Mouse (Mus musculus) neural tube, embryonic 11.5 days (tissue): ENCODE data around the gene Kifc3. TPM values are rescaled to one million over a fixed set of nuclear protein-coding genes. Genes with fewer than 3 reads are reported as not detected.

Source experiments
- ATAC-seq: fragments of 200-750 bp; cut with Nextera tagmentation; 2 replicates; pipeline ENCODE4 v1.8.0; 2017; ENCODE audit warnings: moderate number of reproducible peaks, mild to moderate bottlenecking, moderate TSS enrichment, moderate library complexity; ENCODE audit not compliant: insufficient read depth, low FRiP score, low TSS enrichment
- DNase-seq: peaks from one replicate; pipeline ENCODE4 v3.0.0-alpha.2; 2015; ENCODE audit warnings: low spot score
- H3K27ac ChIP-seq: fragments of 300-500 bp; sonication (generic); 2 replicates; pipeline ENCODE4 v1.5.1; 2014; ENCODE audit warnings: low read depth, mild to moderate bottlenecking, low read length
- H3K27me3 ChIP-seq: fragments of 300-500 bp; sonication (generic); 2 replicates; pipeline ENCODE4 v1.6.1; 2014; ENCODE audit warnings: mild to moderate bottlenecking, low read length, mixed read lengths; ENCODE audit not compliant: control insufficient read depth, insufficient read depth
- H3K36me3 ChIP-seq: fragments of 300-500 bp; sonication (generic); 2 replicates; pipeline ENCODE4 v1.6.1; 2014; ENCODE audit warnings: mild to moderate bottlenecking, low read length, moderate library complexity, mixed read lengths; ENCODE audit not compliant: control insufficient read depth, insufficient read depth
- H3K4me1 ChIP-seq: fragments of 300-500 bp; sonication (generic); 2 replicates; pipeline ENCODE4 v1.6.1; 2014; ENCODE audit warnings: low read length, mixed read lengths; ENCODE audit not compliant: control insufficient read depth, insufficient read depth
- H3K4me2 ChIP-seq: fragments of 300-500 bp; sonication (generic); 2 replicates; pipeline ENCODE4 v1.6.1; 2014; ENCODE audit warnings: low read depth, mild to moderate bottlenecking, moderate library complexity
- H3K4me3 ChIP-seq: fragments of 300-500 bp; sonication (generic); 2 replicates; pipeline ENCODE4 v1.5.1; 2014; ENCODE audit warnings: low read depth, low read length
- H3K9ac ChIP-seq: fragments of 300-500 bp; sonication (generic); 2 replicates; pipeline ENCODE4 v1.6.1; 2014; ENCODE audit warnings: mild to moderate bottlenecking, low read length
- H3K9me3 ChIP-seq: fragments of 300-500 bp; sonication (generic); 2 replicates; pipeline ENCODE4 v1.6.1; 2016; ENCODE audit warnings: low read length; ENCODE audit not compliant: control insufficient read depth
- WGBS: fragments of 180-500 bp; shearing (Covaris S2); extraction: QIAGEN DNeasy Blood & Tissue Kit; methylation state at CpG from one replicate; pipeline ENCODE4 v1.1.7; 2014; 5-methylcytosine and 5-hydroxymethylcytosine counted together
- polyA plus RNA-seq: library from polyadenylated mRNA; unstranded; fragments of >200 nt; fragmentation: Nextera tagmentation; extraction: Ambion mirVana; gene quantifications from 2 replicates; pipeline ENCODE4 v1.2.1, GENCODE M21; 2014

The Kifc3 gene
- polyA plus RNA-seq, 1 experiment from 2014 or later: 7.4 TPM

- Histone ChIP-seq H3K9ac (no peak overlapping the region), H3K36me3 (no peaks in the 10 kb centered on the region), H3K9me3 (no peaks in the 10 kb centered on the region), H3K4me2 (no peak overlapping the region), H3K27ac (no peak overlapping the region), H3K4me3 (no peak overlapping the region), H3K27me3 (no peaks in the 10 kb centered on the region), H3K4me1 (no peaks in the 10 kb centered on the region)
- ATAC-seq (no peak), DNase-seq (no peak)
- WGBS: 68% methylated on average over 3 of the region's 3 CpGs
Observed at GRCm38 (mm10) chr8:95157145-95157544, 45.5 kb downstream of the Kifc3 start.

GRCm38 (mm10) chr8:95156108-95156507 is 46.5 kb downstream of the Kifc3 start:
- Histone ChIP-seq H3K27me3 (no peaks in the 10 kb centered on the region), H3K36me3 (no peaks in the 10 kb centered on the region), H3K4me2 (no peak overlapping the region), H3K4me1 (no peaks in the 10 kb centered on the region), H3K9me3 (no peaks in the 10 kb centered on the region), H3K27ac (no peak overlapping the region), H3K4me3 (no peak overlapping the region), H3K9ac (no peak overlapping the region)
- DNase-seq (no peak), ATAC-seq (no peak)
- 89% methylated on average over 6 of the region's 6 CpGs for WGBS

GRCm38 (mm10) chr8:95155361-95155760 is 47.3 kb downstream of the Kifc3 start:
- Histone ChIP-seq H3K9ac (no peak overlapping the region), H3K27ac (no peak overlapping the region), H3K36me3 (no peaks in the 10 kb centered on the region), H3K4me3 (no peak overlapping the region), H3K4me1 (no peaks in the 10 kb centered on the region), H3K4me2 (no peak overlapping the region), H3K27me3 (no peaks in the 10 kb centered on the region), H3K9me3 (no peaks in the 10 kb centered on the region)
- no peak for ATAC-seq
- no peak for DNase-seq
- WGBS: 78% methylated on average over 5 of the region's 5 CpGs

- DNase-seq: no peak
- no peak for ATAC-seq
- no peak overlapping the region for H3K9ac ChIP-seq
- no peaks in the 10 kb centered on the region for H3K27me3 ChIP-seq
- no peak overlapping the region for H3K27ac ChIP-seq
- H3K4me2 ChIP-seq: no peak overlapping the region
- no peaks in the 10 kb centered on the region for H3K9me3 ChIP-seq
- no peaks in the 10 kb centered on the region for H3K4me1 ChIP-seq
- H3K36me3 ChIP-seq: no peaks in the 10 kb centered on the region
- WGBS: 81% methylated on average over 6 of the region's 6 CpGs
- no peak overlapping the region for H3K4me3 ChIP-seq
Observed at GRCm38 (mm10) chr8:95154654-95155053, 48.0 kb downstream of the Kifc3 start.

- no peaks in the 10 kb centered on the region for H3K9me3 ChIP-seq
- no peak overlapping the region for H3K27ac ChIP-seq
- 69% methylated on average over 4 of the region's 4 CpGs for WGBS
- DNase-seq (no peak), ATAC-seq (no peak)
- H3K4me2 ChIP-seq: no peak overlapping the region
- no peak overlapping the region for H3K4me3 ChIP-seq
- no peaks in the 10 kb centered on the region for H3K4me1 ChIP-seq
- no peaks in the 10 kb centered on the region for H3K36me3 ChIP-seq
- no peak overlapping the region for H3K9ac ChIP-seq
- H3K27me3 ChIP-seq: no peaks in the 10 kb centered on the region
Observed at GRCm38 (mm10) chr8:95154056-95154455, 48.6 kb downstream of the Kifc3 start.

GRCm38 (mm10) chr8:95150608-95151007 is 52.0 kb downstream of the Kifc3 start:
- H3K27ac ChIP-seq: no peak overlapping the region
- WGBS: 87% methylated on average over 3 of the region's 3 CpGs
- no peak for ATAC-seq

GRCm38 (mm10) chr8:95149426-95149825 is 53.2 kb downstream of the Kifc3 start:
- no peak for ATAC-seq
- H3K4me2 ChIP-seq: no peak overlapping the region
- H3K9ac ChIP-seq: no peak overlapping the region
- H3K36me3 ChIP-seq: no peaks in the 10 kb centered on the region
- H3K4me3 ChIP-seq: no peak overlapping the region
- no peaks in the 10 kb centered on the region for H3K4me1 ChIP-seq
- WGBS: 54% methylated on average over 10 of the region's 10 CpGs
- H3K27ac ChIP-seq: no peak overlapping the region
- no peak for DNase-seq
- no peaks in the 10 kb centered on the region for H3K27me3 ChIP-seq
- H3K9me3 ChIP-seq: no peaks in the 10 kb centered on the region

More at GRCm38 (mm10) chr8:95150608-95151007, 52.0 kb downstream of the Kifc3 start:
- H3K9ac ChIP-seq: no peak overlapping the region
- H3K4me2 ChIP-seq: no peak overlapping the region
- no peaks in the 10 kb centered on the region for H3K27me3 ChIP-seq
- no peak overlapping the region for H3K4me3 ChIP-seq
- DNase-seq: no peak
- H3K4me1 ChIP-seq: no peaks in the 10 kb centered on the region
- H3K36me3 ChIP-seq: no peaks in the 10 kb centered on the region
- H3K9me3 ChIP-seq: no peaks in the 10 kb centered on the region

- Histone ChIP-seq H3K4me1 (peaks cover 7% of the 10 kb centered on the region; the same call in 1 of the 2 replicates), H3K36me3 (no peaks in the 10 kb centered on the region), H3K27me3 (no peaks in the 10 kb centered on the region), H3K9ac (no peak overlapping the region), H3K4me2 (no peak overlapping the region), H3K27ac (no peak overlapping the region), H3K9me3 (no peaks in the 10 kb centered on the region), H3K4me3 (no peak overlapping the region)
- WGBS: 91% methylated on average over 5 of the region's 5 CpGs
- DNase-seq (no peak), ATAC-seq (no peak)
Observed at GRCm38 (mm10) chr8:95146846-95147245, 55.8 kb downstream of the Kifc3 start.

GRCm38 (mm10) chr8:95146044-95146745 is 56.4 kb downstream of the Kifc3 start:
- ATAC-seq (no peak), DNase-seq (no peak)
- Histone ChIP-seq H3K36me3 (no peaks in the 10 kb centered on the region), H3K4me1 (peaks cover 11% of the 10 kb centered on the region; the same call in 1 of the 2 replicates), H3K4me2 (no peak overlapping the region), H3K4me3 (no peak overlapping the region), H3K27me3 (no peaks in the 10 kb centered on the region), H3K9me3 (no peaks in the 10 kb centered on the region), H3K27ac (no peak overlapping the region), H3K9ac (no peak overlapping the region)
- WGBS: 64% methylated on average over 2 of the region's 2 CpGs
